Mouse (Mus musculus) heart, postnatal 14 days (tissue): ENCODE measurements around the gene Slc34a3. TPM values are rescaled to one million over a fixed set of nuclear protein-coding genes. Genes with fewer than 3 reads are reported as not detected.

Experiments
- DNase-seq, 2 experiments: peaks; one replicate each; pipeline ENCODE4 v3.0.0; 2021 to 2022
- intact Hi-C: fragments of 180-260 bp; cut with DNase I; formaldehyde crosslinking; loops from one replicate; pipeline ENCODE4 v1.15.1; 2025
- total RNA-seq, 2 experiments: library from RNA; stranded (reverse); gene quantifications; 2 replicates each; pipeline ENCODE4 v1.2.3; 2021

The Slc34a3 gene
- total RNA-seq, 2 experiments from 2014 or later: not detected

- intact Hi-C loops: loop anchor here (2.0 kb wide), 1 partner anchor 61 kb away; no protein-coding TSS in a partner anchor
Measured at GRCm38 (mm10) chr2:25255284-25255779, 21.2 kb upstream of the Slc34a3 start, which contains the start of gene Tmem203. Gene Tmem203, plus strand, starts transcription at chr2:25255439.

GRCm38 (mm10) chr2:25252331-25252730 is 18.2 kb upstream of the Slc34a3 start:
- intact Hi-C loops: loop anchor here (2.0 to 5.0 kb wide), 2 partner anchors 24 to 155 kb away; partner anchors contain the start of gene Noxa1

More at GRCm38 (mm10) chr2:25255284-25255779, 21.2 kb upstream of the Slc34a3 start, which contains the start of gene Tmem203:
- DNase-seq: peak; percentile 85 to 89

GRCm38 (mm10) chr2:25246183-25247072 is 12.3 kb upstream of the Slc34a3 start, which contains the start of gene AL732309.1:
Gene AL732309.1, minus strand, starts transcription at chr2:25246863.
- DNase-seq: no peak
- intact Hi-C loops: no loop called here

More at GRCm38 (mm10) chr2:25252331-25252730, 18.2 kb upstream of the Slc34a3 start:
- no peak for DNase-seq

- intact Hi-C loops: no loop called here
- DNase-seq: no peak
Measured at GRCm38 (mm10) chr2:25244144-25244543, 10.0 kb upstream of the Slc34a3 start.

- DNase-seq: no peak
- intact Hi-C loops: no loop called here
Measured at GRCm38 (mm10) chr2:25243342-25243741, 9.2 kb upstream of the Slc34a3 start.

GRCm38 (mm10) chr2:25242101-25242506 is 7.9 kb upstream of the Slc34a3 start, which contains the start of the genes Rnf208 and Cysrt1:
Gene Rnf208, plus strand, starts transcription at chr2:25242255.
Gene Cysrt1, minus strand, starts transcription at chr2:25242452.
- DNase-seq: no peak
- intact Hi-C loops: no loop called here

GRCm38 (mm10) chr2:25241438-25241775 is 7.2 kb upstream of the Slc34a3 start:
- intact Hi-C loops: no loop called here

GRCm38 (mm10) chr2:25240723-25241437 is 6.7 kb upstream of the Slc34a3 start:
- intact Hi-C loops: no loop called here

More at GRCm38 (mm10) chr2:25241438-25241775, 7.2 kb upstream of the Slc34a3 start:
- DNase-seq: no peak

GRCm38 (mm10) chr2:25240310-25240709 is 6.1 kb upstream of the Slc34a3 start:
- no peak for DNase-seq
- intact Hi-C loops: no loop called here

More at GRCm38 (mm10) chr2:25240723-25241437, 6.7 kb upstream of the Slc34a3 start:
- peak; percentile 43 to 66 for DNase-seq

- DNase-seq: no peak
- intact Hi-C loops: no loop called here
Measured at GRCm38 (mm10) chr2:25239766-25240165, 5.6 kb upstream of the Slc34a3 start.

GRCm38 (mm10) chr2:25238106-25238505 is 3.9 kb upstream of the Slc34a3 start:
- intact Hi-C loops: no loop called here
- no peak for DNase-seq

- intact Hi-C loops: no loop called here
- DNase-seq: no peak
Measured at GRCm38 (mm10) chr2:25237522-25237921, 3.4 kb upstream of the Slc34a3 start.

- intact Hi-C loops: no loop called here
- DNase-seq: no peak
Measured at GRCm38 (mm10) chr2:25236614-25237013, 2.5 kb upstream of the Slc34a3 start, which contains the start of gene Rnf224. Gene Rnf224, minus strand, starts transcription at chr2:25236787.

GRCm38 (mm10) chr2:25234551-25235220 is 522 bp upstream of the Slc34a3 start:
- DNase-seq: no peak
- intact Hi-C loops: no loop called here

- intact Hi-C loops: no loop called here
- DNase-seq: no peak
Measured at GRCm38 (mm10) chr2:25233421-25233820, 743 bp downstream of the Slc34a3 start.

GRCm38 (mm10) chr2:25231038-25231437 is 3.1 kb downstream of the Slc34a3 start:
- no peak for DNase-seq
- intact Hi-C loops: no loop called here

- intact Hi-C loops: no loop called here
- no peak for DNase-seq
Measured at GRCm38 (mm10) chr2:25230581-25230980, 3.6 kb downstream of the Slc34a3 start.

GRCm38 (mm10) chr2:25229582-25229981 is 4.6 kb downstream of the Slc34a3 start:
- intact Hi-C loops: loop anchor here (2.0 kb wide), 2 partner anchors 23 to 63 kb away; no protein-coding TSS in a partner anchor
- no peak for DNase-seq

GRCm38 (mm10) chr2:25228995-25229530 is 5.1 kb downstream of the Slc34a3 start:
- intact Hi-C loops: loop anchor here (1.0 to 2.0 kb wide), 3 partner anchors 24 to 64 kb away; no protein-coding TSS in a partner anchor
- DNase-seq: no peak
